Mouse (Mus musculus) testis, adult 2 months (tissue): Measurements from ENCODE around the gene Hyal1.

Source experiments
- CTCF ChIP-seq: fragments of 200-500 bp; IDR thresholded peaks from 2 replicates; pipeline ENCODE4 v1.5.1; 2012; ENCODE audit warnings: low read depth, mild to moderate bottlenecking, inconsistent platforms, low read length, moderate library complexity; ENCODE audit not compliant: control insufficient read depth, insufficient read depth, insufficient replicate concordance
- POLR2A ChIP-seq: fragments of 200-500 bp; IDR thresholded peaks from 2 replicates; pipeline ENCODE4 v1.6.1; 2012; ENCODE audit warnings: low read depth, mild to moderate bottlenecking, inconsistent platforms, low read length, moderate library complexity; ENCODE audit not compliant: control insufficient read depth

DNA sequence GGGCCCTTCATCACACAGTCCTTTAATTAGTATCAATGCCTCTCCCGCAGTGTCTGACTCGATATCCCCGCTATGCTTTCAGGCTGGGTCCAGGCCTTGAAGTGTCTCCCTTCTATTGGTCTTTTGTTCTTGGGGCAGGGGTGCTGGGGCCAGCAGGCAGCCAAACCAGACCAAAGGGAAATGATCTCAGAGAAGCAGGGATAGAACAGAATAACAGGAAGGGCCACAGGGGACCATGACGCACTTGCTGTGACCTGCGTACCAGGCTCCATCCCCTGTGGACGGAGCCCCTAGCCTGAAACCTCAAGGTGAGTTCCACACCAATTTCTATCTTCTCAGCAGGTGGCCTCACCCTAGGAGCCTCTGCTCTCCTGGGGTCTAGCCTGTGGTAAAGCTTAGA is 41.4 kb downstream of the Hyal1 start:
- TF ChIP-seq CTCF (no peak), POLR2A (no peak)
